Mouse (Mus musculus) intestine, postnatal 0 days (tissue): ENCODE results near the gene Sacm1l. TPM values are rescaled to one million over a fixed set of nuclear protein-coding genes. Genes with fewer than 3 reads are reported as not detected.

Source experiments
- ATAC-seq: fragments of 200-750 bp; cut with Nextera tagmentation; 2 replicates; pipeline ENCODE4 v1.8.0; 2017; ENCODE audit warnings: mild to moderate bottlenecking, moderate TSS enrichment, moderate library complexity
- H3K27ac ChIP-seq: fragments of 300-500 bp; sonication (generic); 2 replicates; pipeline ENCODE4 v1.5.1; 2014; ENCODE audit warnings: mild to moderate bottlenecking, low read depth, low read length, moderate library complexity
- H3K27me3 ChIP-seq: fragments of 300-500 bp; sonication (generic); replicated peaks from 2 replicates; pipeline ENCODE4 v1.6.1; 2014; ENCODE audit warnings: low read length, mixed read lengths; ENCODE audit not compliant: control insufficient read depth, insufficient read depth
- H3K36me3 ChIP-seq: fragments of 300-500 bp; sonication (generic); 2 replicates; pipeline ENCODE4 v1.6.1; 2014; ENCODE audit warnings: mild to moderate bottlenecking, moderate library complexity; ENCODE audit not compliant: control insufficient read depth, insufficient read depth
- H3K4me1 ChIP-seq: fragments of 300-500 bp; sonication (generic); replicated peaks from 2 replicates; pipeline ENCODE4 v1.6.1; 2014; ENCODE audit warnings: antibody characterized with exemption, low read length, mixed read lengths; ENCODE audit not compliant: control insufficient read depth, insufficient read depth
- H3K4me2 ChIP-seq: fragments of 300-500 bp; sonication (generic); replicated peaks from 2 replicates; pipeline ENCODE4 v1.6.1; 2014; ENCODE audit warnings: low read depth, mild to moderate bottlenecking, moderate library complexity
- H3K4me3 ChIP-seq: fragments of 300-500 bp; sonication (generic); 2 replicates; pipeline ENCODE4 v1.5.1; 2014; ENCODE audit warnings: low read depth, low read length
- H3K9ac ChIP-seq: fragments of 300-500 bp; sonication (generic); 2 replicates; pipeline ENCODE4 v1.6.1; 2014; ENCODE audit warnings: mild to moderate bottlenecking, low read depth, low read length
- H3K9me3 ChIP-seq: fragments of 300-500 bp; sonication (generic); 2 replicates; pipeline ENCODE4 v1.6.1; 2016; ENCODE audit warnings: mixed run types; ENCODE audit not compliant: control insufficient read depth
- CTCF ChIP-seq: sonication (generic); IDR thresholded peaks from 2 replicates; pipeline ENCODE4 v1.5.1; 2016; ENCODE audit warnings: low read depth, mild to moderate bottlenecking, control low read depth, antibody characterized with exemption, moderate library complexity
- WGBS: fragments of 180-500 bp; shearing (Covaris S2); extraction: QIAGEN DNeasy Blood & Tissue Kit; methylation state at CpG from one replicate; pipeline ENCODE4 v1.1.7; 2014; 5-methylcytosine and 5-hydroxymethylcytosine counted together
- polyA plus RNA-seq: library from polyadenylated mRNA; unstranded; fragments of >200 nt; fragmentation: Nextera tagmentation; extraction: Ambion mirVana; gene quantifications from 2 replicates; pipeline ENCODE4 v1.2.1, GENCODE M21; 2015

The Sacm1l gene
- polyA plus RNA-seq, 1 experiment from 2014 or later, result 37.3 TPM

DNA sequence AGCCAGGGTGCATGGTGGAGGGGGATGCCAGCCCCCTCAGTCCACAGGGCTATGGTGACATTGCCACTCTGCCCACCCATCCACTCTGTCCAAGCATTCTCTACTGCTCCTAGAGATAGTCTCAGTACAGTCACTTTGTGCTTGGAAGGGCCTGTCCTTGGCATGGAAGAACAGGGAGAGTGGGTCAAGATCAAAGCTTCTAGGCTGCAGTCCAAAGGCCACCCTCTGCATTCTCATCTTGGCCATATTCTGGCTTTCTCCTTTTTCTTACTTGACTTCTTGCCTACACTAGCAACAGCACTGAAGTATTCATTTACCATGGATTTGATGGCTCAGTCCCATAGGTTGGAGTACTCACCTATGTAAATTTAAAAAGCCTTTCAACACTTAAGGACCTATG, 108.7 kb downstream of the Sacm1l start:
- no peaks in the 10 kb centered on the region; the same call in 1 of the 2 replicates for H3K4me1 ChIP-seq
- peak overlapping the region; percentile 28; the same call in 1 of the 2 replicates for H3K27ac ChIP-seq
- no peak for TF ChIP-seq CTCF
- no peaks in the 10 kb centered on the region for H3K9me3 ChIP-seq
- H3K27me3 ChIP-seq, result no peaks in the 10 kb centered on the region
- H3K9ac ChIP-seq, result no peak overlapping the region
- peak; percentile 34; the same call in 1 of the 2 replicates for ATAC-seq
- 0 out of 2 replicates have a peak, but pooled peaks cover 4% of the 10 kb centered on the region for H3K36me3 ChIP-seq
- H3K4me3 ChIP-seq, result no peak overlapping the region
- no peak overlapping the region for H3K4me2 ChIP-seq

DNA sequence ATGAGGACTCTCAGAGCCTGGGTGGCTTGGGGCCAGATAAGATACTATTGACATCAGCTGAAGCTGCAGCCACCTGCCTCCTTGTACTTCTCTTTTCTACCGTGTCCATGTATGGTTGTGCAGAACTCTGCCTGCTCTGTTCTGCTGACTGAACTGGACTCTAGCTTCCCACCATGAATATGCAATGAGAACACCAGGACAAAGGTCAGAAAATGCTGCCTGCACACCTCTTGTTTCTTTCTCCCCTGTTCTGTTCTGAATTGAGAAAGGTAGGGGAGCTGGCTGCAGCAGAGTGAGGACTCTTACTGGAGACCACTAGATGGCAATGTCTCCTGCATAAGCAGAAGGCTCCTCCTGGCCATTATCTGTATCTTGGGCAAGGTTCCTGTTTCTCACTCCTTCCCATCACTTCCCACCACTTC, 109.1 kb downstream of the Sacm1l start:
- Histone ChIP-seq H3K4me1 (no peaks in the 10 kb centered on the region; the same call in 1 of the 2 replicates), H3K27ac (no peak overlapping the region), H3K36me3 (0 out of 2 replicates have a peak, but pooled peaks cover 4% of the 10 kb centered on the region), H3K4me3 (no peak overlapping the region), H3K9me3 (no peaks in the 10 kb centered on the region), H3K9ac (no peak overlapping the region), H3K27me3 (no peaks in the 10 kb centered on the region), H3K4me2 (no peak overlapping the region)
- peak; percentile 91 for TF ChIP-seq CTCF
- 43% methylated on average over 1 of the region's 1 CpGs for WGBS
- ATAC-seq, result peak; percentile 84

DNA sequence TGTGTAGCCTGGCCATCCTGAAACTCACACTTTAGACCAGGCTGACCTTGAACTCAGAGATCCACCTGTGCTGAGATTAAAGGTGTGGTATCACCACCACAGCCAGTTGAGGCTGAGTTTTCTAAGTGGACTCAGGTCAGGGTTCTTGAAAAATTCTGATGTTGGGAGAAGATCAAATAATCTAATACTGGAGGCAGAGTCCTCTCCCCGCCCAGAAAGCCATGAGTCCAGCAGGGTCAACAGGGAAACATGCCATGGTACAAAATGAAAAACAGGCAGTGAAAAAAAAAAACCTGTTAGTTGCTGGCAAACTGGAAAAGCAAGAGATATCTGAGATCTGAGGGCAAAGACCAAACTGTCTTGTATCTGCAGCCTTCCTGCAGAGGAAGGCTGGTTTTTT, 110.5 kb downstream of the Sacm1l start:
- 34% methylated on average over 1 of the region's 1 CpGs for WGBS
- H3K4me2 ChIP-seq, result no peak overlapping the region
- H3K9me3 ChIP-seq, result no peaks in the 10 kb centered on the region
- no peaks in the 10 kb centered on the region for H3K27me3 ChIP-seq
- no peak overlapping the region for H3K9ac ChIP-seq
- no peak for TF ChIP-seq CTCF
- no peak overlapping the region for H3K4me3 ChIP-seq
- H3K36me3 ChIP-seq, result 0 out of 2 replicates have a peak, but pooled peaks cover 4% of the 10 kb centered on the region
- H3K4me1 ChIP-seq, result no peaks in the 10 kb centered on the region; the same call in 1 of the 2 replicates
- peak; percentile 10; the same call in 1 of the 2 replicates for ATAC-seq
- H3K27ac ChIP-seq, result no peak overlapping the region

Other genes with a start within 250 kb of the Sacm1l start
- gene Lars2, start 162.8 kb upstream of the Sacm1l start, polyA plus RNA-seq, result 1,655 and 2,242 TPM in 2 replicates
- gene Limd1, start 51.1 kb upstream of the Sacm1l start, polyA plus RNA-seq, result 40.6 and 42.9 TPM in 2 replicates
- 0.17 and 0.34 TPM in 2 replicates for gene Slc6a20b, start 102.8 kb downstream of the Sacm1l start, polyA plus RNA-seq
- 0.50 and 0.61 TPM in 2 replicates for gene Ccr9, start 148.7 kb downstream of the Sacm1l start, polyA plus RNA-seq
- gene Slc6a20a, start 149.1 kb downstream of the Sacm1l start, polyA plus RNA-seq, result 20.3 and 23.3 TPM in 2 replicates
- 25.0 and 26.1 TPM in 2 replicates for gene Lztfl1, start 187.9 kb downstream of the Sacm1l start, polyA plus RNA-seq